Mouse (Mus musculus): Measurements from ENCODE around the gene Btnl2.
"Not testable (repeated sequence)": the region's sequence is repeated elsewhere in the genome, so short reads cannot be mapped to it uniquely, and the experiment has no call there.

The Btnl2 gene

GRCm38 (mm10) chr17:34354539-34354938 lies at the start of gene Btnl2:
Btnl2 (plus strand) TSS chr17:34354822.
- DNase-seq (ENCODE audit: low spot score in 2 of 2), result no peak

GRCm38 (mm10) chr17:34305380-34306030 lies 49.1 kb upstream of the Btnl2 start, which contains the start of gene H2-Eb1:
H2-Eb1 (plus strand) TSS chr17:34305867.
- peak; percentile 94 to 95 for DNase-seq (ENCODE audit: low spot score in 2 of 2)

DNA sequence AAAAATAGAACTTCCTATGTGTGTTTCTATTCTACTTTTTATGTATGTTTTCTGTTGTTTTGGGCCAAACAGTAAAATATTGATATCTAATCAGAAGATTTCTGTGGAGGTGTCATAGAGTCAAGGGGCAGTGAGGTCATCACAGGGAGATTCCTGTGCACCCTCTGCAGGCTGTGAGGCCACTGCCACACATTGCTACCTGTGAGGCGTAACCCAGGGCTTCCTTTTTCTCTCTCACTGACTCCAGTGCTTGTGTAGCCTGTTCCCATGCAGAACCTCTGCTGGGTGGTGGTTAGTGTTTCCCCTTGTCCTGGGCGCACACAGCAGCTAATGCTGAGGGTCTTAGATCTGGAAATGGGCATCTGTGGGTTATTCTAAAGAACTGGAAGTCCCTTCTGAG lies 48.2 kb upstream of the Btnl2 start:
- peak; percentile 78 to 81 for DNase-seq (ENCODE audit: low spot score in 2 of 2)

DNA sequence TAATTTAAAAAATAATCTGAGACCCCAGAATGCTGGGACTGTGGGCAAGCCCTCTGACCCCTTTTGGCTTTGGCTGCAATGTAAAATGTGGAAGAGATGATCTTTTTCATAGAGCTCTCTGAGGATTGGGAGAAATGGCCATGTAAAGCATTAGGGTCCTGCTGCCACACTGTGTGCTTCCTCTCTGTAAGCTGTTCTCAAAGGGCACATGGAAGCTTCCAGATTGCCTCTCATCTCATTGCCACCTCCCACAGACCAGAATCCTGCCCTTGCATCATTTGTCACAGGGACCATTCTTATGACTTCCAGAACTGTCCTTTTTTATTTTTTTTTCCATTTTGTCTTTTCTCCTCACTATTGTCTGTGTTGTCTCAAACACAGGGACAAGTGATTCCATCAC lies 47.4 kb upstream of the Btnl2 start:
- DNase-seq (ENCODE audit: low spot score in 2 of 2), result no peak

DNA sequence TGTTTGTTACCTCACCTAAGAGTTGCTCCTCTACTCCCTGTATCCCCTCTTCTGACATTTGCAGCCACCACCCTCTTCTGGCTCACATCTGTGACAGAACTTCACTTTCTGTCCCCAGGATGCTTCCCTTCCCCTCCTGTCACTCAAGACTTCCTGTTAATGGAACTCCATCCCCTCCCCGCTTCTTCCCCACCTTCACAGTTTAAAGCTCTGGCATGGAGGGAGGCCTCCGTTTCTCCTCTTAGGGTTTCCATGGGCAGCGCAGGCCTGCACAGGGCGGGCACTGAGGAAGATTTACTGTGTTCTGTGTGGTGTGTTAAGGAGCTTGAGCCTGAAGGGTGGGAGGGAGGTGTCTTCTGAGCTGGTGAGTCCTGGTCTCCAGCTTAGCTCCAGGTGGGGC lies 46.5 kb upstream of the Btnl2 start:
- no peak for DNase-seq (ENCODE audit: low spot score in 2 of 2)

GRCm38 (mm10) chr17:34309225-34309624 lies 45.4 kb upstream of the Btnl2 start:
- no peak for DNase-seq (ENCODE audit: low spot score in 2 of 2)

DNA sequence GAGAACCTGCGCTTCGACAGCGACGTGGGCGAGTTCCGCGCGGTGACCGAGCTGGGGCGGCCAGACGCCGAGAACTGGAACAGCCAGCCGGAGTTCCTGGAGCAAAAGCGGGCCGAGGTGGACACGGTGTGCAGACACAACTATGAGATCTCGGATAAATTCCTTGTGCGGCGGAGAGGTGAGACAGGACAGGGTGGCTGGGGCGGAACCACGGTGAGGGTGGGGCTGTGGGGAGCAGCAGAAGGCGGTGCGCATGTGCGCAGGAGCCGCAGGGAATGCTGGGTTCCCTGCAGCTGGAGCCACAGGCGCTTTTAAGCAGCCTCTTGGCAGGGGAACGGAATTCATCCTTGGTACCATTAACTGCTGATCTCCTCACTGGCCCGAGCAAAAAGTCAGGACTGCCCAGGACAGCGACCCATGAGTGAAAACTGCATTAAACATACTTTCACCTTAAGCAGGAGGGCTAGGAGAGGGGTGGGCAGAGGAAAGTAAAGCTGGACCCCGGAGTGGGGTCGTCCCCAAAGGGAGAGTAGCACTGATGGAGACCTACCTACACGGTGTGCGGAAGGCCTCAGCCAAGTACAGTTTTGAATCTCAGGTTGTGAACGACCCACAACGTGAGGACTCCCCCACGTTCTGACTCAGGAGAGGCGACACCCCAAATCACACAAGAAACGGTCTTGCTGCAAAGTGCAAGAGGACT lies 44.8 kb upstream of the Btnl2 start:
- DNase-seq (ENCODE audit: low spot score in 2 of 2), result peak in 1 of 2 experiments; percentile 55

DNA sequence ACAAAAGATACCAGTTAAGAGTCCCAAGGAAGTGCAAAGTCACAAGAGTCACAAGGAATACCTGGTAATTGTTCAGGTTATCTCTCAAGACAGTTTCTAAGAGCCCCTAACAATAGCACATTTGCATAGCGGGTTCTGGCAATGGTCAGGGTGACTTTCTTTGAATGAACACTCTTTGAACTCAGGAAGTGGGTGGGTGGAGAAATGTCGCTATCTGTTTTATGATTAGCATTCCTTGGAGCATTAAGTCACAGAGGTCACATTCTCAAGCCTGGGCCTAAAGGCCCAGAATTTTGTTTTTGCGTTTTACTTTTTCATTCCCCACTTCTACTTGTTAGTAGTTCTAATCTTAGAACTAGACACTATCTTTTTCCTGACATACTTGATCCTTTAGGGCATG lies 44.1 kb upstream of the Btnl2 start:
- not testable (repeated sequence) for DNase-seq (ENCODE audit: low spot score in 2 of 2)

DNA sequence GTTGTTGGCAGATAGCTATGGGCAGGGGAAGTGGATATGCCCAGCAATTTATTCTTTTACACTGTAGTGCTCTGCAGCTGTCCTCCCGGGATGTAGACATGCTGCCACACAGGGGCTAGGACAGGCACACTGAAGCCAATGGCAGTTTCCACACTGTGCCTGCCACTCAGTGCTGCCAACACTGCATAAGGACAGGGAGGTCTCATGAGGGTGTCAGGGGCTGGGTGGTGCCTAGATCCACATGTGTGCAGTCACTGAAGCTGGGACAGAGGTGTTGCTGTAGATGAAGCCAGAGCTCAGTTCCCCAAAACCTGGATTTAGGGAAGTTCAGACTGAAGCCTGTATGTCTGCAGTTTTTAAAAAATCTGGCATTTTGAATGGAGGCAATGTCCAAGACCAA lies 42.4 kb upstream of the Btnl2 start:
- no peak for DNase-seq (ENCODE audit: low spot score in 2 of 2)

DNA sequence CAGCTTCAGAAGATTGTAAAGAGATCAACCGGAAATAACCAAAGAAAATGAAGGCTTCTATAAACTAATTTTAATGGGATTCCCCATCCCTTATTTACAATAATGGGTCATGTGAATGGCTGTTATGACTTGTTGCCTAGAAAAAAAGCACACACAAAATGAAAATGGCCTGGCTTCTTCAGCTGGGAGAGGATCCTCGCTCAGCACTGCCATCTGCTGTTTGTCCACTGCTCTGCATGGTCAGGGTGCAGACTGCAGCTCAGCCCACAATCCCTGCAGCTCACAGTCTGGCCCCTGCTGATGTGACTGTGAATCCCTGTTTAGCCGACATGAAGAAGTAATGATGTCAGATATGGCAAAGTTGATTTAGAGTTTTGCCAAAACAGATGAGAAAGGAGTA lies 41.2 kb upstream of the Btnl2 start:
- peak; percentile 74 for DNase-seq (ENCODE audit: low spot score in 2 of 2)

DNA sequence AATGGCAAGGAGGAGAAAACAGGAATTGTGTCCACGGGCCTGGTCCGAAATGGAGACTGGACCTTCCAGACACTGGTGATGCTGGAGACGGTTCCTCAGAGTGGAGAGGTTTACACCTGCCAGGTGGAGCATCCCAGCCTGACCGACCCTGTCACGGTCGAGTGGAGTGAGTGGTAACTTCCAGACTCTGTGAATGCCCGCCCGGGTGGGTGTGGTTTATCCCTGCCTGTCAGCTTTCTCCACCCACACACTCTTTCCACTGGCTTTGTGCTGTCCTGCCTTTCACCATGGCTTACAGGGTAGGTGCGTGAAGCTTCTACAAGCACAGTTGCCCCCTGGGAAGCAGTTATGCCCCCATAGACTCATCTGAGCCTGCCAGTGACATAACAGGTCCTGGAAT lies 40.3 kb upstream of the Btnl2 start:
- DNase-seq (ENCODE audit: low spot score in 2 of 2), result no peak

DNA sequence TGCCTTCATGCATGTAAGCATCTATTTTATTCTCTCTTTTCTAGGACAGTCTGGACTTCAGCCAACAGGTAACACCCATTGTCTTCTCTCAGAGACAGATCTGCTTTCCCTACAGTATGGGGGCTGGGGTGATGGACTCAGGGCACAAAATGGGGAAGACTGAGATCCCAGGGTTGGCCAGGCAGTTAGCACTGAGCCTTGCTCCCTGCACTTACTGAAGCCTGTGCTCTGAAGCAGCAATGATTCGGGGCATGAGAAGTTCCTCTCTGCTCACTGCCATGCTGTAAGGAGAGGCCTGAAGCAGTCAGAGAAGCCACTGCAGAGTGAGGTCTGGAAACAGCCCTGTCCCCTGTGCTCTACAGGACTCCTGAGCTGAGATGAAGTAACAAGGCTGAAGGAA lies 39.1 kb upstream of the Btnl2 start:
- DNase-seq (ENCODE audit: low spot score in 2 of 2), result no peak

- no peak for DNase-seq (ENCODE audit: low spot score in 2 of 2)
These were observed 37.9 kb upstream of the Btnl2 start for GRCm38 (mm10) chr17:34316697-34317096.

DNA sequence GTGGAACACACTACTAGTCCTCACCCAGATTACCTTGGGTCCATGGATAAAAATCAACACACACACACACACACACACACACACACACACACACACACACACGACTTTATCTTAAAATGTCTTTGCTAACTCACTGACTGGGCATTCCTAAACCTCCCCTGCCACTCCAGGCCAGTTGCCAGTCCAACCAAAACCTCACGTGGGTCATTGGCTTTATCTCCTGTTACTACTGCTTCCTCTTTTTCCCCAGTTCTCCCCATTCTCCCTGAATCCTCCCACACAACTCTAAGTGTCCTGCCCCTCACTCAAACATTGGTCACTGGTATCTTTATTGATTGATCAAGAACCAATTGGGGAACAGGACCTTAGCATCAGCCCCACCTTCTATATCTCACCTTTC lies 37.3 kb upstream of the Btnl2 start:
- DNase-seq (ENCODE audit: low spot score in 2 of 2), result no peak

DNA sequence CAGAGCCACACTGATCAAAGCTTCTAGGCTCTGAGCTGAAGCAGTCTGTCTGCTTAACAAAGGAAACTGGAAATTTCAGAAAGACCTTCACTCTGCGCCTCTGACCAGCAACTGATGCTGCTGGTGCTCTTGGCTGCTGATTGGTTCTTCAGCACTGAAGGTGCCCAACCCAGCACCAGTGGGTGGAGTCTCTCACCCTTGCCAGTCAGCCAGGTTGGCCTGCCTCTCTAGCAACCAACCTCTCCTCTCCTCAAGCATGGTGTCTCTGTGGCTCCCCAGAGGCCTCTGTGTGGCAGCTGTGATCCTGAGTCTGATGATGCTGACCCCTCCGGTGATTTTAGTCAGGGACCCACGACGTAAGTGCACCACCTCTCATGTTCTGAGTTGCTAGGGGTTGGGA lies 29.2 kb upstream of the Btnl2 start, which contains the start of gene H2-Eb2:
Gene H2-Eb2 (plus strand): TSS at position 230 of the 400 bp plus-strand sequence.
- peak; percentile 88 to 89 for DNase-seq (ENCODE audit: low spot score in 2 of 2)

GRCm38 (mm10) chr17:34326373-34326772 lies 28.2 kb upstream of the Btnl2 start:
- DNase-seq (ENCODE audit: low spot score in 2 of 2), result peak; percentile 60 to 68

GRCm38 (mm10) chr17:34329807-34330206 lies 24.8 kb upstream of the Btnl2 start:
- DNase-seq (ENCODE audit: low spot score in 2 of 2), result peak; percentile 56 to 61

DNA sequence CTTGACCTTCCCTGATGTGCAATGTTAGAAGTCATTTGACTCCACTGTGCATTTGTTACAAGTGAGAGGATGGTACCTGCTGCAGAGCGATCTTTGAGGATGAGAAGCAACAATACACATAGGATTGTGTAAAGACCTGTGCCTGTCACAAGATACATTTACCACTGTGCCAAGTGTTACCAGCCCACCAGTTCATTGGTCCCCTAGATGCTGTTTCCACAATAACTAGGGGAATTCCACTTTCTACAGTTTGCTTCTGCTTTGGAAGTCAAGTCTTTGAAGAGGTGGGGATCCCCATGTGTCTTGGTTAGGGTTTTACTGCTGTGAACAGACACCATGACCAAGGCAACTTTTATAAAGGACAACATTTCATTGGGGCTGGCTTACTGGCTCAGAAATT lies 23.4 kb upstream of the Btnl2 start:
- DNase-seq (ENCODE audit: low spot score in 2 of 2), result no peak

- peak; percentile 36 to 46 for DNase-seq (ENCODE audit: low spot score in 2 of 2)
These were observed 13.8 kb upstream of the Btnl2 start for GRCm38 (mm10) chr17:34340619-34341402.

DNA sequence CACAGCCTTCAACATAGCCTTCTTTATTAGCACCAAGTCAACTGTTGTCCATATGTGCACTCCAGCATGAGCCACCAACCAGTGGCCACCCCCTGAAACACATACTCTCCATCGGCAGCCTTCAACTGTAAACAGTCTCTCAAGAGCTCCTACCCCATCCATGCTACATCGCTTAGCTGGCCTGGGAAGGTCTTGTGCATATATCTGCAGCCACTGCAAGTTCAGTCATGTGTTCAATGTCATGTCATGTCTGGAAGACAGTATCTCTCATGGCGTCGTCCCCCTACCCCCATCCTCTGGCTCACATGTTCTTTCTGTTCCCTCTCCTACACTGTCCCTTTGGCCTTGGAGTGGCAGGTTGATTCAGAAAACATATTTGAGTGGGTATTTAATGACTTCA lies 9.7 kb upstream of the Btnl2 start:
- no peak for DNase-seq (ENCODE audit: low spot score in 2 of 2)

DNA sequence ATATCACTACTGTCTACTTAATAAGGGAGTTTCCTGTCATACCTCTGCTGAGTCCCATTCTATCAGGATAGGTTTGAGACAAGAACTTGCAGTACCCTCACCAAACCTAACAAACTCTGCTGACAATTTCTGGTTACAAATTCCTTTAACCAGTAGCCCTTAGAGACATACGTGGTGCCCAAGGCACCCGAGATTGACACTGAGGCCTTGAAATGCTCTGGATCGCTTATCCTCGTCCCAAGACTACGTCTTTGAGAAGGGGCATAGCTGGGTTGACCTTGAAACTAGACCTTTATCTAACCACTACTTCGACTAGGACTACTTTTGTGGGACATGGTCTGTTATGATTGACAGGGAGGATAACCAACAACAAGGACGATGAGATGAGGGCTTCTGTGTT lies 9.1 kb upstream of the Btnl2 start:
- no peak for DNase-seq (ENCODE audit: low spot score in 2 of 2)

DNA sequence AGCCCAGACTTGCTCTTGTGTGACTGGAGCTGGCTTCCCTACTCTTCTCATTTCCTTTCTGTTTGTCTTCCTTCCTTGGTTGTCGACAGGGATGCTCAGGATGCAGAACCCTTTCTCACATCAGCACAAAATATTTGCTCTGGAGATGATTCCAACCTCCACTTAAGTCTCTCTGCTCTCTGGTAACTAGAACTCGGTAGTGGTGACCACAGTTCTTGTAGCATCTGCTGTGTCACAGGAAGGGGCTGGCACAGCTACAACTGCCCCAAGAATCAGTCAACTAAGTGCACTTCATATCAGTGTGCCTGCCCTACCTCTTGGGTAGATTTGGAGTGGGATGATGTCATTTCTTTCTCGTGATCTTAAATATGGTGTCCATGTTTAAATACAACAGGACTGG lies 8.6 kb upstream of the Btnl2 start:
- DNase-seq (ENCODE audit: low spot score in 2 of 2), result peak in 1 of 2 experiments; percentile 21
